Mouse (Mus musculus): ENCODE data around the gene Pla2r1.

DNA sequence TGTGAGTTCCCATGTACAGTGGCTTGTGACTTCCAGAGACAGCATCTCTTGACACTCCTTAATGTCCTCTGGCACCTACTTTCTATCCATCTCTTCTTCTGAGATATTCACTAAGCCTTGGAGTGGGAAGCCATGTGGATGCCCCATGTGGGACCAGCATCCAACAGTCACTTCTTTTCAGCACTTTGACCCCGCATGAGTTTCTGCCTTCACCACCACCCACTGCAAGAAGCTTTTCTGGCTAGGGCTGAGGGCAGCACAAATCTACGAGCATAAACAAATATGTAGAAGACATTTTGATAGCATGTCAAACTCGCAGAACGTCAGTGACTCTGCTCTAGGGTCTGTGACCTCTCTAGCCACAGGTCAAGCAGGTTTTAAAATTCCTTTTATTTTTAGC is 160.8 kb downstream of the Pla2r1 start:
- TF ChIP-seq CTCF (IDR thresholded peaks at IDR 0.05; ENCODE audit: borderline replicate concordance, extremely low read depth, insufficient read depth, insufficient read length) (no peak), POLR2A (IDR thresholded peaks at IDR 0.05; ENCODE audit: borderline replicate concordance, extremely low read depth, insufficient read depth, insufficient read length, poor library complexity, severe bottlenecking) (no peak)
